Mouse (Mus musculus) limb, embryonic 14.5 days (tissue): ENCODE measurements at regions not wholly inside any gene's neighbourhood (a gene's known extent, or its start where the extent isn't known, plus 50 kb on each side); places are given as distances from the start of the nearest gene placed in this dataset.

ENCODE experiments used
- ATAC-seq: fragments of 200-750 bp; cut with Nextera tagmentation; 2 replicates; pipeline ENCODE4 v1.8.0; 2017; ENCODE audit warnings: low read depth, moderate number of reproducible peaks, moderate TSS enrichment; ENCODE audit not compliant: low FRiP score
- DNase-seq: peaks from one replicate; pipeline ENCODE4 v3.0.0-alpha.2; 2015; ENCODE audit warnings: low spot score
- H3K27ac ChIP-seq: fragments of 300-500 bp; sonication (generic); replicated peaks from 2 replicates; pipeline ENCODE4 v1.5.1; 2014; ENCODE audit warnings: low read depth, mild to moderate bottlenecking, low read length, moderate library complexity, mixed read lengths
- H3K27me3 ChIP-seq: fragments of 300-500 bp; sonication (generic); 2 replicates; pipeline ENCODE4 v1.6.1; 2014; ENCODE audit warnings: low read length, mixed read lengths; ENCODE audit not compliant: control insufficient read depth, insufficient read depth
- H3K36me3 ChIP-seq: fragments of 300-500 bp; sonication (generic); 2 replicates; pipeline ENCODE4 v1.6.1; 2014; ENCODE audit warnings: mild to moderate bottlenecking, low read length, moderate library complexity, mixed read lengths; ENCODE audit not compliant: control insufficient read depth, insufficient read depth
- H3K4me1 ChIP-seq: fragments of 300-500 bp; sonication (generic); 2 replicates; pipeline ENCODE4 v1.6.1; 2014; ENCODE audit warnings: antibody characterized with exemption, low read length, mixed read lengths; ENCODE audit not compliant: control insufficient read depth, insufficient read depth
- H3K4me2 ChIP-seq: fragments of 300-500 bp; sonication (generic); replicated peaks from 2 replicates; pipeline ENCODE4 v1.6.1; 2014; ENCODE audit warnings: low read depth, mild to moderate bottlenecking, low read length, moderate library complexity; ENCODE audit not compliant: severe bottlenecking
- H3K4me3 ChIP-seq: fragments of 300-500 bp; sonication (generic); replicated peaks from 2 replicates; pipeline ENCODE4 v1.5.1; 2014; ENCODE audit warnings: low read length
- H3K9ac ChIP-seq: fragments of 300-500 bp; sonication (generic); 2 replicates; pipeline ENCODE4 v1.6.1; 2014; ENCODE audit warnings: mild to moderate bottlenecking, low read depth, low read length, moderate library complexity; ENCODE audit not compliant: severe bottlenecking
- H3K9me3 ChIP-seq: fragments of 300-500 bp; sonication (generic); 2 replicates; pipeline ENCODE4 v1.6.1; 2016; ENCODE audit warnings: low read length; ENCODE audit not compliant: control insufficient read depth
- POLR2A ChIP-seq: fragments of 200-500 bp; IDR thresholded peaks from 2 replicates; pipeline ENCODE4 v1.8.0; 2012; ENCODE audit warnings: inconsistent platforms, mild to moderate bottlenecking, moderate library complexity, borderline replicate concordance; ENCODE audit not compliant: insufficient read depth, insufficient read length; ENCODE audit errors: extremely low read depth
- WGBS: fragments of 180-500 bp; shearing (Covaris S2); extraction: QIAGEN DNeasy Blood & Tissue Kit; methylation state at CpG from one replicate; pipeline ENCODE4 v1.1.7; 2014; 5-methylcytosine and 5-hydroxymethylcytosine counted together

GRCm38 (mm10) chr13:111860931-111861330, 52.1 kb upstream of the Map3k1 start:
- DNase-seq (no peak), ATAC-seq (no peak)
- WGBS: 81% methylated on average over 3 of the region's 3 CpGs
- Histone ChIP-seq H3K4me1 (0 out of 2 replicates have a peak, but pooled peaks cover 5% of the 10 kb centered on the region), H3K27me3 (no peaks in the 10 kb centered on the region), H3K9ac (no peak overlapping the region), H3K9me3 (no peaks in the 10 kb centered on the region), H3K4me3 (no peak overlapping the region), H3K4me2 (no peak overlapping the region), H3K36me3 (no peaks in the 10 kb centered on the region), H3K27ac (no peak overlapping the region)
- no peak for TF ChIP-seq POLR2A

GRCm38 (mm10) chr13:111862316-111862715, 53.5 kb upstream of the Map3k1 start:
- Histone ChIP-seq H3K36me3 (no peaks in the 10 kb centered on the region), H3K27me3 (no peaks in the 10 kb centered on the region), H3K4me1 (no peaks in the 10 kb centered on the region), H3K9me3 (no peaks in the 10 kb centered on the region), H3K27ac (no peak overlapping the region), H3K9ac (no peak overlapping the region), H3K4me2 (no peak overlapping the region), H3K4me3 (no peak overlapping the region)
- WGBS: 81% methylated on average over 8 of the region's 8 CpGs
- DNase-seq: no peak
- no peak for TF ChIP-seq POLR2A
- ATAC-seq: no peak

GRCm38 (mm10) chr13:111865956-111866355, 57.2 kb upstream of the Map3k1 start:
- Histone ChIP-seq H3K4me2 (no peak overlapping the region), H3K27me3 (no peaks in the 10 kb centered on the region), H3K27ac (no peak overlapping the region), H3K9ac (no peak overlapping the region), H3K4me1 (peaks cover 9% of the 10 kb centered on the region; the same call in 1 of the 2 replicates), H3K9me3 (no peaks in the 10 kb centered on the region), H3K36me3 (no peaks in the 10 kb centered on the region), H3K4me3 (no peak overlapping the region)
- no peak for DNase-seq
- WGBS: 79% methylated on average over 7 of the region's 7 CpGs
- no peak for ATAC-seq
- no peak for TF ChIP-seq POLR2A

GRCm38 (mm10) chr13:111867261-111867660, 58.5 kb upstream of the Map3k1 start:
- Histone ChIP-seq H3K27ac (peak overlapping the region; percentile 58; the same call in 1 of the 2 replicates), H3K9ac (no peak overlapping the region), H3K4me3 (no peak overlapping the region), H3K27me3 (no peaks in the 10 kb centered on the region), H3K9me3 (no peaks in the 10 kb centered on the region), H3K4me2 (0 out of 2 replicates have a peak overlapping the region, but pooled peaks have one; percentile 50), H3K36me3 (no peaks in the 10 kb centered on the region), H3K4me1 (peaks cover 9% of the 10 kb centered on the region; the same call in 1 of the 2 replicates)
- no peak for TF ChIP-seq POLR2A
- WGBS: 86% methylated on average over 2 of the region's 2 CpGs
- ATAC-seq (no peak), DNase-seq (no peak)

GRCm38 (mm10) chr13:111867763-111868725, 59.3 kb upstream of the Map3k1 start:
- H3K4me3 ChIP-seq: peak overlapping the region; percentile 10
- 15% methylated on average over 31 of the region's 31 CpGs for WGBS
- H3K27ac ChIP-seq: peak overlapping the region; percentile 58
- H3K9ac ChIP-seq: peak overlapping the region; percentile 9; the same call in 1 of the 2 replicates
- no peaks in the 10 kb centered on the region for H3K36me3 ChIP-seq
- H3K9me3 ChIP-seq: no peaks in the 10 kb centered on the region
- peak; percentile 31; the same call in 1 of the 2 replicates for TF ChIP-seq POLR2A
- H3K4me2 ChIP-seq: peak overlapping the region; percentile 50
- DNase-seq (peak; percentile 71), ATAC-seq (peak; percentile 81; the same call in 1 of the 2 replicates)
- peaks cover 9% of the 10 kb centered on the region; the same call in 1 of the 2 replicates for H3K4me1 ChIP-seq
- H3K27me3 ChIP-seq: no peaks in the 10 kb centered on the region
